Mouse (Mus musculus) olfactory bulb, adult 2 months (tissue): ENCODE measurements at regions not wholly inside any gene's neighbourhood (a gene's known extent, or its start where the extent isn't known, plus 50 kb on each side); places are given as distances from the start of the nearest gene placed in this dataset.

Experiments used
- H3K27ac ChIP-seq: fragments of 200-500 bp; 2 replicates; pipeline ENCODE4 v1.5.1; 2012; ENCODE audit warnings: low read depth, low read length; ENCODE audit not compliant: insufficient read depth
- H3K4me1 ChIP-seq: fragments of 200-500 bp; 2 replicates; pipeline ENCODE4 v1.6.1; 2012; ENCODE audit warnings: low read length; ENCODE audit not compliant: control insufficient read depth, insufficient read depth
- H3K4me3 ChIP-seq: fragments of 200-500 bp; 2 replicates; pipeline ENCODE4 v1.5.1; 2012; ENCODE audit warnings: mild to moderate bottlenecking, low read depth, low read length, moderate library complexity; ENCODE audit not compliant: insufficient read depth
- CTCF ChIP-seq: fragments of 200-500 bp; IDR thresholded peaks from 2 replicates; pipeline ENCODE4 v1.5.1; 2012; ENCODE audit warnings: low read depth, mild to moderate bottlenecking, low read length, moderate library complexity; ENCODE audit not compliant: insufficient read depth
- POLR2A ChIP-seq: fragments of 200-500 bp; IDR thresholded peaks from 2 replicates; pipeline ENCODE4 v1.6.1; 2012; ENCODE audit warnings: mild to moderate bottlenecking, low read depth, low read length, moderate library complexity; ENCODE audit not compliant: insufficient read depth
- WGBS: fragments of 180-500 bp; shearing (Covaris S2); methylation state at CpG from one replicate; pipeline ENCODE4 v1.1.7; 2018; 5-methylcytosine and 5-hydroxymethylcytosine counted together

DNA sequence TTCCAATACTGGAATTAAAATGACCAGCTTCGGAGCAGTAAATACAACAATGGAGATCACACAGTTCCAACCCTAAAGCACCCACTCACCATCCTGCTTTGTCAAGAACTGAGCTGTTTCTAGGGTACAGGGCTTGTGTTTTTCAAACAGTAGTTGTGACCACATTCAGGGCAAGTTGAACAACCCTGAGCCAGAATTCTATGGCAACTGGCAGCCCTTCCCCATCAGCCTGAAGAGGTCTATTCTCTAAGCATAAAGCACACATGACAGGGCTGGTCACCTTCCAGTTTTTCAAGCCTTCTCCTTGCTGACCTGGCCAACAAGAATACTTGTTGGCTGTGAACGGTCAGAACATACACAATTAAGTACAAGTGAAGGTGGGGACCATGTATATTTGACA, 150.5 kb upstream of the Adamts9 start:
- 47% methylated on average over 2 of the region's 2 CpGs for WGBS
- Histone ChIP-seq H3K4me3 (no peak overlapping the region), H3K27ac (no peak overlapping the region), H3K4me1 (no peaks in the 10 kb centered on the region)
- TF ChIP-seq CTCF = no peak
- no peak for TF ChIP-seq POLR2A

DNA sequence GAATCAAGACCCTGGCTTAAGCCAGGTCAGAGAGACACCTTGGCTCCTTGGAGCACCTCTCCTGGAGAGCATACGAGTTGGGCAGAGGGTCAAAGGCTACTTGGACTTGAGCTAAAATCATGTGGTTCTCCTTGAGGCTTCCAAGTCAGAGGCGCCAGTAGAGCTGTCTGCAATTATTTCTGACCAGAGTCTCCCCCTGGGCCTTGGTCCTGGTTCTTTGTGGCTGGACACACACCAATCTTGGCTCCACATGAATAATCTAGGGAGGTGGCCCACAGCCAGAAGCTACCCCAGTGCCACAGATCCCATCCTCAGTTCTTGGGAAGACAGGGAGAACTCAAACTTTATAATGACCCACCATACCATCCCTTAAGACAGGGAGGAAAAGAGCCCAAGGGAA, 144.0 kb upstream of the Adamts9 start:
- peaks cover 2% of the 10 kb centered on the region; the same call in 1 of the 2 replicates for H3K4me1 ChIP-seq
- no peak overlapping the region for H3K27ac ChIP-seq
- TF ChIP-seq CTCF (no peak), POLR2A (no peak)
- H3K4me3 ChIP-seq = no peak overlapping the region
- WGBS = 70% methylated on average over 2 of the region's 2 CpGs

DNA sequence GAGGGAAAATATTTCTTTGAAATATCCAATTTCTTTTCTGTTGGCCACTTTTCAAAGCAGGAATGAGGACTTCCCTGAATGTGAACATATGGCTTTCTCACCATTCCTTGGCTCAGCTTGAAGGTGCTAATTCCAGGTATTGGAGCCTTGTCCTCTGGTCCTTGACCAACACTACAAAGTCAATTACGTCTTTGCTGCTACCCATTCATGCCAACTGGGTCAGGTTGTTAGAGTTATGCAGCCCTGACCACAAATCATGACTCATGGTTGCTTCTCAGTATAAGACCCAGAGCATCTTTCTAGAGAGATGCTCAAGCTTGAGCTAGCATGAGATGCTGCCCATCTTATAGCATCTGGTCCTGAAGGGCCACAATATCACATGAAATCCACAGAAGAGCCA, 141.0 kb upstream of the Adamts9 start:
- Histone ChIP-seq H3K27ac (no peak overlapping the region), H3K4me3 (no peak overlapping the region), H3K4me1 (peaks cover 2% of the 10 kb centered on the region; the same call in 1 of the 2 replicates)
- no peak for TF ChIP-seq CTCF
- TF ChIP-seq POLR2A = no peak
- WGBS = 97% methylated on average over 1 of the region's 1 CpGs

DNA sequence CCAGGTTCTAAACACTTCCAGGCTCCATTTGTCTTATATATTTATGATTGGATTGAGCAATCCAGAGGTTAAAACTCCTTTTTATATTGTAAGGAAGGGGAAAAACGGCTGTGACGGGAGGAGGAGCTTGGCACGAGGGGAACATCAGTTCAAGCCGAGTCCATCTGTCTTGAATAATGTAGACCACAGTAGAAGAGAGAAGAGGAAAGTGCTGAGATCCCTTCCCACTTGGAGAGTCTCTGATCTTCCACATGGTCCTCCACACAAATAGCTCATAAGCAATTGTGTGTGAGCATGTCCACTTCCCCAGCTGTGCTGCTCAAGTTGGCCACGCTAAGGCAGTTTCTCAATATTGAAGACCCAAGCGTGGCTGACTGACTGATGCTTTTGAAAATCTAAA, 140.4 kb upstream of the Adamts9 start:
- WGBS = 91% methylated on average over 6 of the region's 6 CpGs
- TF ChIP-seq CTCF (no peak), POLR2A (no peak)
- Histone ChIP-seq H3K4me3 (no peak overlapping the region), H3K27ac (no peak overlapping the region), H3K4me1 (peaks cover 2% of the 10 kb centered on the region; the same call in 1 of the 2 replicates)

DNA sequence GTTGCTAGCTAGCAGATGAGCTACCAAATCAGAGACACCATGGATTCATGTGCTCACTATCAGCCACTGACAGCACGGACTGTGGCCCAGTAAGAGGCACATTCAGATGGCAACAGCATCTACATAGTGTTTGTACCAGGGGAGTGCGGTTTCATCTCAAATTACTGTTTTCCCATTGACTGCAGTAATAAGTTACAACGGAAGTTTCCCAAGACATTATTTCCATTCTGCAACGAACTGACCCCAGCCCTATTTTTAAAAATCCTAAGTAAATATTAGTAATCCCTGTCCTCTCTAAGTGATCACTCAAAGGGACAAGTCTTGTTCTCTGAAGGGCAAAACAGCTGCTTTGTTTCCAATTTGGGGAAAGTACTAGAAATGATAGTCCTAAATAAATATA, 138.9 kb upstream of the Adamts9 start:
- Histone ChIP-seq H3K4me3 (no peak overlapping the region), H3K27ac (no peak overlapping the region), H3K4me1 (peaks cover 1% of the 10 kb centered on the region; the same call in 1 of the 2 replicates)
- TF ChIP-seq CTCF = no peak
- TF ChIP-seq POLR2A = no peak
- WGBS = 76% methylated on average over 4 of the region's 4 CpGs

DNA sequence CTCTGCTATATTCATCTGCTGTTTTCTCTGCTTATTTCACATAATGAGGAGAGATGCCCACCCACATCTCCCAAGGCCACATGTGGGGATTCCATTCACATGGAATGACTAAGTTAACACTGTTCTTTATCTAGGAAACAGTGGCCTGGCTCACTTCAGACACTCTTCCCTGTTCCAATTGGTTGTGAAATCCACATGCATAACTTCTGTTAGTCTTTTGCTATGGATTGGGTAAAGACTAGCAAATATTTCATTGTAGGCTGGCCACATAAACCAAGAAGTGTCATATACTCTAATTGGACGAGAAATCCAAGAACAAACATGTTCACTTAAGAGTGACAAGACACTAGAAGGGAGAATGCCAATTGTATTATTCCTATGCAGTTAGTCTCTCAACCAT, 133.4 kb upstream of the Adamts9 start:
- H3K4me3 ChIP-seq = no peak overlapping the region
- H3K27ac ChIP-seq = no peak overlapping the region
- no peaks in the 10 kb centered on the region for H3K4me1 ChIP-seq
- 100% methylated on average over 1 of the region's 1 CpGs for whole genome bisulfite sequencing
- TF ChIP-seq POLR2A = no peak
- no peak for TF ChIP-seq CTCF

DNA sequence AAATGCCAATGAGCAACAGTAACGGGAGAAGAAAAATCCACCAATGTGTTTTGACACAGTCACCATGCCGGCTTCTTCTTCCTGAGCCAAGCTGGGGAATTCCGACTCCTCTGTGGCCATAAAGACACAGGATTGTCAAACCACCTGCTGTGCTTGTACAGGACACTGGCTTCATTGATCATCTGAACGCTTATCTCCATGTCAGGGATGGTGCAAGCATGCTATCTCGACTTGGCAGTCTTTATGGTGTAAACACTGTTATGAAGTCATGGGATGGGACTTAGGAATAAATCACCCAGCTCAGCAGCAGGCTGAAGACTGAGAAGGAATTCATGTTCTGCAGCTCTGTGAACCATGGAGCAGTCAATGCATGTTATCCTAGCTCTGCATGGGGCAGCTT, 132.6 kb upstream of the Adamts9 start:
- 77% methylated on average over 5 of the region's 5 CpGs for WGBS
- H3K27ac ChIP-seq = no peak overlapping the region
- no peak for TF ChIP-seq POLR2A
- no peak overlapping the region for H3K4me3 ChIP-seq
- H3K4me1 ChIP-seq = no peaks in the 10 kb centered on the region

DNA sequence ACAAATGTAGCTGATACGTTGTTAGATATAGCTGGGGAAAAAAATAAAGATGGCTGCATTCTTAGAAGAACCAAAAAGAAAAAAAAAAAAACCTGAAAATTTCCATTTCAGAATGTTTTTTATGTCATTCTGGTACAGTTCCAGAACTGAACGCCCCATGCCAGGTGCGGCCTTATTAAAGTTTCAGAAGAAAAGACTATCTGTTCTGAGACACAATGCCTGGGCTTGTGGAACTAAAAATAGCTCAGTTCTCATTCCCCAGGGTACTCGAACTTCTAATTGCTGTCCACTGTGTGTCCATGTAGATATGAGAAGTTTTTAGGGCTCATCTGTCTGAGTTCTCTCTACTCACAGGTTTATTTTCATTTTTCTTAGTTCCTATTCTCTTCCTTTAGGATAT, 131.7 kb upstream of the Adamts9 start:
- H3K27ac ChIP-seq = no peak overlapping the region
- no peak overlapping the region for H3K4me3 ChIP-seq
- H3K4me1 ChIP-seq = no peaks in the 10 kb centered on the region
- 49% methylated on average over 4 of the region's 4 CpGs for WGBS
- TF ChIP-seq POLR2A = no peak
- no peak for TF ChIP-seq CTCF

DNA sequence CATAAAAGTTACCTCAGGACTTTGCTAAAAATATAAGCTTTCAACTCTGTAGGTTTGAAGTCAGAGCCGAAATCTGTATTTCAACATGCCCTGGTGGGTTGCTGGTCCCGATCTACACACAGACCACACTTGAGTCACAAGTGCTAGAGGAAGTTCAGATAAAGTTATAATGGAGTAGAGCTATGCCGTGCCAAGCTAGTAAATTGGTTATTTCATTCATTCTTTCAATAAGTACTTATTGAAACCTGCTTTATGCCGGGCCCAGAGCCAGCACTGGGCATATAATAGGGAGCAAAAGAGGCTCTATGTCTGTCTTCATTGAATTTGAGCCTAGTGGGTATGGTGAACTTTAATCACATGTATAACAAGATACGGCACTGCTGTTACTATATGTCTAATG, 127.6 kb upstream of the Adamts9 start:
- no peak overlapping the region for H3K4me3 ChIP-seq
- TF ChIP-seq CTCF = no peak
- no peak for TF ChIP-seq POLR2A
- no peak overlapping the region for H3K27ac ChIP-seq
- peaks cover 6% of the 10 kb centered on the region for H3K4me1 ChIP-seq
- 65% methylated on average over 5 of the region's 5 CpGs for WGBS

DNA sequence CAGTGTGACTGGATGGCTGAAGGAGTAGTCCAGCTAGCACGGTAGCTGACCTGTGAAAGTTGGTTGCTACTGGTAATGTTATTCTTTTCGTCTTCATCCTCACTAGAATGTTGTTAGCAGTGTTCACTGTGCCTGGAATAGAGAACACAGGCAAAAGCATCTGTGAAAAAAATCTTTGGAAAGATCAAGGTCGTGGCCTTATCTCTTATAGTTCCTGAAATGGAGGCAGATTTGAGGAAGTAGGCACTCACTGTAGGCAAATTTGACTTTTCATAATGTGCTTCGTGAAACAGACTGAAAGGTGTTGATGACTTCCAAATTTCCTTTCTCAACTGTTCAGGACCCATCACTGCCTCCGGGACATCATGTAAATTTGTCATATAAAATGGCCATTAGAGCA, 124.5 kb upstream of the Adamts9 start:
- no peak overlapping the region for H3K27ac ChIP-seq
- no peak for TF ChIP-seq CTCF
- TF ChIP-seq POLR2A = no peak
- no peak overlapping the region for H3K4me3 ChIP-seq
- WGBS = 93% methylated on average over 5 of the region's 5 CpGs
- H3K4me1 ChIP-seq = peaks cover 6% of the 10 kb centered on the region
